Mouse (Mus musculus) liver, embryonic 14.5 days (tissue): ENCODE data around the gene Adcy10.

Source experiments
- CTCF ChIP-seq: IDR thresholded peaks from 2 replicates; pipeline ENCODE4 v1.5.1; 2016; ENCODE audit warnings: antibody characterized with exemption, low read depth, control low read depth
- EP300 ChIP-seq: IDR thresholded peaks from 2 replicates; pipeline ENCODE4 v1.6.1; 2016; ENCODE audit warnings: antibody characterized with exemption, low read depth

DNA sequence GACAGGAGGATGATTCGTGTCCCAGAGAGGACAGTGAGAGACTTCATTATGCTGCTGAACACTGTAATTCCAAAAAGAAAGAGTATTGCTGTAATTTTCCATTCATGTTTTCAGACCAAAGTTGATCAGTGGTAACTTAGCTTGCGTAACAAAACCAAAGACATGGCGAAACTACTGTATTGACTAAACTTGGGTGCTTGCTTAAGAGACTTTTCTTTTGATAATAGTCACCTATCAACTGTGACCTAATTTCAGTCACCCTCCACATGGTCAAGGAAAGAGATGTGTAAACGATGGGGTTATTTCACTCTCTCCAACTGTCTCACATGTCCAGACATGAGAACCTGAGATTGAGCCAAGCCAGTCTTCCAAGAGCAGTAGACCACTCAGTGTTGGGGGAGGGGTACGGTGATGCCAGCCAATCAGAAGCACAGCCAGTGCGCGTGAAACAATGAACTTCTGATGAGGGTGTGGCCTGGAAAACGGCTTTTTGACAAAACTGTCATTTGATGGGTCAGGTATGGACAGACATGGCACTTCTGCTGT, at the start of gene Adcy10:
- no peak for TF ChIP-seq EP300
- TF ChIP-seq CTCF: no peak
